Mouse (Mus musculus) stomach, adult 2 months (tissue): ENCODE results near the gene Gtf2h1. TPM values are rescaled to one million over a fixed set of nuclear protein-coding genes. Genes with fewer than 3 reads are reported as not detected.

ENCODE experiments used
- polyA plus RNA-seq: library from polyadenylated mRNA; depleted of rRNA; stranded (reverse); fragments of >200 nt; gene quantifications from 2 replicates; pipeline ENCODE4 v1.2.3, GENCODE M21; 2012; rRNA removed

The Gtf2h1 gene
- polyA plus RNA-seq: 2.0 and 2.8 TPM in 2 replicates

GRCm38 (mm10) chr7:46795287-46796205 is at the start of gene Gtf2h1, which contains the start of gene Hps5:
Gene Gtf2h1, plus strand, starts transcription at chr7:46796103.
Gene Hps5, minus strand, starts transcription at chr7:46796064.

DNA sequence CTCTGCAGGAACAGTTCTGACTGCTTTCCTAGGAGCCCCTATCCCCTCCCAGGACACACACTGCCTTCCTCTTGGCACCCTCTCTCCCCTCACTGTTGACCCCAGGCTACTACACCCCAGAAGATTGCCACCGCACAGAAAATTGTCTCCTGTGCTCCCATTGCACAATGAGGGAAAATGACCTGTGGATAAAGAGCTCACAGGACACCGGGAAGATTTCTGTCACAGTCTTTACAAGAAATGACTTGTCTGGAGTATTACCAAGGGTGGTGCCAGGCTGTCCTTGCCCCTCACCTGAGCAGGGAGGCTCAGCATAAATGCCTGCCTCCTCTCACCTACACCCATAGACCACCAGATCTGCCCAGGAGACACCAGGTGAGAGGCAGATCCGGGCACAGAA is 44.4 kb upstream of the Gtf2h1 start, which contains the start of gene Saa2:
Gene Saa2 (plus strand): TSS at position 301 of the 400 bp plus-strand sequence.

GRCm38 (mm10) chr7:46840787-46841525 is 45.1 kb downstream of the Gtf2h1 start, which contains the start of gene Ldha:
Gene Ldha, plus strand, starts transcription at chr7:46841475.

GRCm38 (mm10) chr7:46860996-46861395 is 65.1 kb downstream of the Gtf2h1 start, which contains the start of gene Ldhc:
Gene Ldhc, plus strand, starts transcription at chr7:46861203.

Other genes with a start within 250 kb of the Gtf2h1 start
- gene Sergef, start 156.3 kb upstream of the Gtf2h1 start, polyA plus RNA-seq: 8.0 and 10.8 TPM in 2 replicates
- gene Tph1, start 123.6 kb upstream of the Gtf2h1 start, polyA plus RNA-seq: 0.51 and 0.71 TPM in 2 replicates
- gene Saal1, start 85.4 kb upstream of the Gtf2h1 start, polyA plus RNA-seq: 1.1 and 2.0 TPM in 2 replicates
- gene Saa3, start 80.4 kb upstream of the Gtf2h1 start, polyA plus RNA-seq: not detected in 2 replicates
- 0.03 TPM in 1 of 2 replicates, not detected in the other for gene Saa4, start 63.5 kb upstream of the Gtf2h1 start, polyA plus RNA-seq
- not detected in 2 replicates for gene Saa1, start 53.1 kb upstream of the Gtf2h1 start, polyA plus RNA-seq
- not detected in 2 replicates for gene Saa2, start 44.3 kb upstream of the Gtf2h1 start, polyA plus RNA-seq
- 4.2 and 6.1 TPM in 2 replicates for gene Hps5, start within 50 bp of the Gtf2h1 start, polyA plus RNA-seq
- 354 and 498 TPM in 2 replicates for gene Ldha, start 45.4 kb downstream of the Gtf2h1 start, polyA plus RNA-seq
- 0.08 TPM in 1 of 2 replicates, not detected in the other for gene Ldhc, start 65.1 kb downstream of the Gtf2h1 start, polyA plus RNA-seq
- 70.9 and 76.8 TPM in 2 replicates for gene Tsg101, start 123.9 kb downstream of the Gtf2h1 start, polyA plus RNA-seq
- gene Uevld, start 162.4 kb downstream of the Gtf2h1 start, polyA plus RNA-seq: 0.48 and 0.62 TPM in 2 replicates
- gene Gm9999, start 187.5 kb downstream of the Gtf2h1 start, polyA plus RNA-seq: not detected in 2 replicates
- 1.4 TPM in 2 replicates for gene Spty2d1, start 212.3 kb downstream of the Gtf2h1 start, polyA plus RNA-seq